Mouse (Mus musculus): ENCODE data around the gene B3gntl1.
A peak's percentile ranks its signal among the peaks of the same experiment; 100 is the strongest.

- TF ChIP-seq CTCF (IDR thresholded peaks at IDR 0.05), result peak; percentile 65
- no peak for TF ChIP-seq POLR2A (IDR thresholded peaks at IDR 0.05; ENCODE audit: insufficient read depth, low read depth, low read length)
- TF ChIP-seq EP300 (IDR thresholded peaks at IDR 0.05; ENCODE audit: insufficient read depth, low read depth, low read length), result no peak
These were observed 14.8 kb downstream of the B3gntl1 start for GRCm38 (mm10) chr11:121658151-121658550.

Data from heart, adult 2 months (tissue).